Mouse (Mus musculus) left cerebral cortex, adult 18-20 months (tissue): ENCODE data around the gene Tchp. TPM values are rescaled to one million over a fixed set of nuclear protein-coding genes. Genes with fewer than 3 reads are reported as not detected.

Source experiments
- microRNA-seq, 2 experiments: library from miRNA; unstranded; fragments of <30 nt; microRNA quantifications; one replicate each; pipeline ENCODE4 v1.2.0; 2021
- total RNA-seq, 2 experiments: library from RNA; stranded (reverse); gene quantifications; 2 replicates each; pipeline ENCODE4 v1.2.3; 2021

Tchp gene
- total RNA-seq, 2 experiments from 2014 or later = 11.2 to 12.3 TPM

Small RNA genes lying within 50 kb of the gene (microRNA-seq; reads per million reads assigned to microRNA genes)
- gene Mir7028 = 0.25 to 2.1 reads per million in 2 experiments

Other genes with a start within 250 kb of the Tchp start
- gene Fam222a, start 139.7 kb upstream of the Tchp start, total RNA-seq = 10 to 100 TPM; 10.9 to 11.0 TPM
- gene Trpv4, start 49.3 kb upstream of the Tchp start, total RNA-seq = 1 to 10 TPM; 1.4 to 2.1 TPM
- gene Gltp, start 16.8 kb upstream of the Tchp start, total RNA-seq = 10 to 100 TPM; 21.6 to 22.4 TPM
- gene Ankrd13a, start 66.9 kb downstream of the Tchp start, total RNA-seq = 10 to 100 TPM; 31.2 to 33.8 TPM
- gene Git2, start 67.8 kb downstream of the Tchp start, total RNA-seq = 10 to 100 TPM; 39.2 to 49.6 TPM
- gene 1500011B03Rik, start 115.7 kb downstream of the Tchp start, total RNA-seq = 100 to 1,000 TPM; 160 to 161 TPM
- gene 4930519G04Rik, start 145.9 kb downstream of the Tchp start, total RNA-seq = not detected
- 1 to 10 TPM in 1 of 2 experiments, under 1 TPM in 1; 0.74 to 1.2 TPM for gene Gm9936, start 150.9 kb downstream of the Tchp start, total RNA-seq
- 1 to 10 TPM; 1.8 to 2.3 TPM for gene Oasl2, start 189.2 kb downstream of the Tchp start, total RNA-seq
- gene Oasl1, start 215.5 kb downstream of the Tchp start, total RNA-seq = under 1 TPM; 0.21 to 0.35 TPM
- 100 to 1,000 TPM; 207 to 236 TPM for gene 2210016L21Rik, start 234.4 kb downstream of the Tchp start, total RNA-seq